Mouse (Mus musculus) limb, embryonic 12.5 days (tissue): Measurements from ENCODE around the gene Mcfd2. TPM values are rescaled to one million over a fixed set of nuclear protein-coding genes. Genes with fewer than 3 reads are reported as not detected.

Experiments
- polyA plus RNA-seq: library from polyadenylated mRNA; unstranded; fragments of >200 nt; fragmentation: Nextera tagmentation; extraction: Ambion mirVana; gene quantifications from 2 replicates; pipeline ENCODE4 v1.2.1, GENCODE M21; 2016

Mcfd2 gene
- polyA plus RNA-seq, 1 experiment from 2014 or later, result 67.2 TPM

Other genes starting within 250 kb of the Mcfd2 start
- 32.7 and 39.6 TPM in 2 replicates for gene Pigf, start 240.5 kb downstream of the Mcfd2 start, polyA plus RNA-seq
- gene Cript, start 240.4 kb downstream of the Mcfd2 start, polyA plus RNA-seq, result 143 and 146 TPM in 2 replicates
- gene Socs5, start 158.3 kb downstream of the Mcfd2 start, polyA plus RNA-seq, result 15.4 and 18.5 TPM in 2 replicates
- 4.4 and 4.9 TPM in 2 replicates for gene Ttc7, start 17.0 kb upstream of the Mcfd2 start, polyA plus RNA-seq
- not detected in 2 replicates for gene Stpg4, start 161.8 kb upstream of the Mcfd2 start, polyA plus RNA-seq
- gene Calm2, start 181.0 kb upstream of the Mcfd2 start, polyA plus RNA-seq, result 850 and 865 TPM in 2 replicates